Mouse (Mus musculus): Measurements from ENCODE around the gene Sorcs2.
"Not testable (repeated sequence)": the region's sequence is repeated elsewhere in the genome, so short reads cannot be mapped to it uniquely, and the experiment has no call there.

DNA sequence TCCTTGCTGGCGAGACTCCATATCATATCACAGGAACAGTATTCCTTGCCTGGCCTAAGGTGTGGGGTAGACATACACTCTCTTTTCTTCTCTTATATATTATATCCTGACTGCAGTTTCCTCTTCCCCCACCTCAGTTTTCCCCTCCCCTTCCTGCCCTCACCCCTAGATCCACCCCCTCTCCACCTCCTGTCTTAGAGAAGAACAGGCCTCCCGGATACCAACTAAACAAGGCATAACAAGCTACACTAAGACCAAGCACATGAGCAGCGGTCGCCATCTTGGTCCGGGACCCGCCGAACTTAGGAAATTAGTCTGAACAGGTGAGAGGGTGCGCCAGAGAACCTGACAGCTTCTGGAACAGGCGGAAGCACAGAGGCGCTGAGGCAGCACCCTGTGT lies 160.4 kb downstream of the Sorcs2 start:
- TF ChIP-seq CTCF, POLR2A (IDR thresholded peaks at IDR 0.05; ENCODE audit: insufficient read depth, low read depth, low read length): not testable (repeated sequence)

Data from olfactory bulb, adult 2 months (tissue).